Mouse (Mus musculus) cerebellum, postnatal 10 days (tissue): ENCODE results near the gene Cbx4.

Experiments
- DNase-seq, 2 experiments: peaks; one replicate each; pipeline ENCODE4 v3.0.0; 2021; ENCODE audit warnings: mixed read lengths in 2 of 2

Cbx4 gene

GRCm38 (mm10) chr11:119041325-119041716 is 44.7 kb downstream of the Cbx4 start:
- DNase-seq = peak; percentile 89

GRCm38 (mm10) chr11:119040600-119041324 is 45.3 kb downstream of the Cbx4 start, which contains the start of gene Cbx8:
Gene Cbx8, minus strand, starts transcription at chr11:119040969.
- DNase-seq = peak; percentile 100

- peak in 1 of 2 experiments; percentile 11 for DNase-seq
Observed at GRCm38 (mm10) chr11:119039732-119040512, 46.1 kb downstream of the Cbx4 start.

GRCm38 (mm10) chr11:119038744-119039484 is 47.1 kb downstream of the Cbx4 start:
- peak in 1 of 2 experiments; percentile 41 for DNase-seq

GRCm38 (mm10) chr11:119037780-119038401 is 48.1 kb downstream of the Cbx4 start:
- DNase-seq = peak; percentile 65 to 69

- DNase-seq = peak; percentile 63 to 68
Observed at GRCm38 (mm10) chr11:119036934-119037779, 48.9 kb downstream of the Cbx4 start.

GRCm38 (mm10) chr11:119036447-119036846 is 49.6 kb downstream of the Cbx4 start:
- no peak for DNase-seq

- no peak for DNase-seq
Observed at GRCm38 (mm10) chr11:119035686-119036165, 50.3 kb downstream of the Cbx4 start.

- peak in 1 of 2 experiments; percentile 27 for DNase-seq
Observed at GRCm38 (mm10) chr11:119035094-119035685, 50.8 kb downstream of the Cbx4 start.

- no peak for DNase-seq
Observed at GRCm38 (mm10) chr11:119034635-119035034, 51.4 kb downstream of the Cbx4 start.

- peak; percentile 95 to 97 for DNase-seq
Observed at GRCm38 (mm10) chr11:119033874-119034558, 52.0 kb downstream of the Cbx4 start.
